Mouse (Mus musculus) lung, adult 2 months (tissue): ENCODE measurements around the gene Mreg.

Experiments used
- CTCF ChIP-seq: fragments of 200-500 bp; IDR thresholded peaks from 2 replicates; pipeline ENCODE4 v1.5.1; 2011; ENCODE audit warnings: mild to moderate bottlenecking, low read length, control low read depth; ENCODE audit not compliant: insufficient read depth
- POLR2A ChIP-seq: fragments of 200-500 bp; IDR thresholded peaks from 2 replicates; pipeline ENCODE4 v1.6.1; 2011; ENCODE audit warnings: low read depth, mild to moderate bottlenecking, control low read depth, low read length, borderline replicate concordance; ENCODE audit errors: extremely low read depth

DNA sequence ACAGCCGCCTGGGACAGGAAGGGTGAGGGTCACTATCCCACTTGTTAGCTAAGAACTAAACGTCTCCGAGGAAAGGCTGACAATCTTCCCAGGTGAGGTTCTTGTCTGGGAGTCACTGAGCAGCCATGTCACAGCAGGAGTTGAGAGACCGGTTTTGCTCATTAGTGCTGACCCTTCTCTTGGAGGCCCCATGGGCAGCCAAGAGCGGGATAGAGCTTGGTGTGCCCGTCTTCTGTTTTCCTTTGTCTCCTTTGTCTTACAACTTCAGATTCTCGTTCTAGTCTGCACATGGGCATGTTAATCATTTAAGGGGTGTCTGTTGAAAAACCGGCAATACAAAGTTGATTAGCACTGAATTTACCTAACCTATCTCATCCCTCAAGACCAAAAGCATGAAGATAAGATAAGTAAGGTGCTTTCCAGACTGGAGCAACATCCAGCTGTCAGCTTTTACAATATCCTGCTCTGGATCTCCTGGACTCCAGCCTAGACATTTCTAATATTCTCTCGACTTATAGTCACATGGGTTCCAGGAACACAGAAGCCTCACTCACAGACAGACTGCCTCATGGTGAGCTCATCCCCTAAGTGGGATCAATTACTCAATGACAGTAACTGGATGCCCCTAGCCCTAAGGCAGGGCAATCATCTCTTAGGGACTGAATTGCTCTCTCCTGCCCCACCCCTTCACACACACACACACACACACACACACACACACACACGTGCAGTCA lies 15.3 kb downstream of the Mreg start:
- no peak for TF ChIP-seq CTCF
- no peak for TF ChIP-seq POLR2A
